Mouse (Mus musculus) thymus, adult 2 months (tissue): ENCODE measurements around the gene Cetn3.

ENCODE experiments used
- CTCF ChIP-seq: fragments of 200-500 bp; IDR thresholded peaks from 2 replicates; pipeline ENCODE4 v1.5.1; 2012; ENCODE audit warnings: mild to moderate bottlenecking, control low read depth, low read length, moderate library complexity, borderline replicate concordance; ENCODE audit not compliant: control insufficient read depth, poor library complexity, insufficient read depth; ENCODE audit errors: extremely low read depth
- POLR2A ChIP-seq: fragments of 200-500 bp; IDR thresholded peaks from 2 replicates; pipeline ENCODE4 v1.6.1; 2012; ENCODE audit warnings: mild to moderate bottlenecking, low read length, control low read depth, moderate library complexity; ENCODE audit not compliant: control insufficient read depth, poor library complexity, insufficient read depth; ENCODE audit errors: extremely low read depth

DNA sequence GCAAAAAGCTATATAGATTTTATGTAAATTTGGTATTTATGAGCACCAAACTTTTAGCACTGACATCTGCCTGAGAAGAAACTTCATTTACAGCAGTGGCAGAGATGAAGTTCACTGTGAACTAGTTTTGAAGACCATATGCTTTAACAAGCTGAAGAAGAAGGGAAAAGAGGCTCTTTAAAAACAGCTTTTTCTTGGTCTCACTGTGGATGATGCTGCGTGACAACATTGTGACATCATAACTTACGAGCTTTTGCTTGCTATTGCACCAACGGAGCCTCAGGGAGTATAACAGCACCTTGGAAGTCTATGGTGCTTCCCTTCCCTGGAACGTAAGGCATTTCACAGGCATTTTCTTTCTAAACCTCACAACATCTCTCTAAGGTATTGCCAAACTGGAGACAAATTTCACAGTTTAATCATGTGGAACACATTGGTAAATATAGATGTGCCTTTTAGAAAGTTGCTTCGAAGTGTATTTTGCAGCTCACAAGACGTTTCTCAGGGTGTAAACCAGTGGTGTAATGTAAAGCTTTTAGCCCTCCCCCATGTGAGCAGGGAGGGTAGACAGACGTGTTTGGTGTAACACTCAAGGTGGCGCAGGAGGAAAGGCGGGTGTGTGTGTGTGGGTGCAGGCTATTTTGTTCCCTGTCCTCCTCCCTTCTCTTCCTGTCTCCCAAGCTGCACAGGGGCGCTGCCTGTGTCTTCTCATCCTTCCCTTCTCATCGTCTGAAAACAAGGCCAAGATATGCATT, 41.9 kb downstream of the Cetn3 start:
- TF ChIP-seq CTCF (no peak), POLR2A (no peak)
